Mouse (Mus musculus) heart, adult 18-20 months (tissue): ENCODE data around the gene Pld4. TPM values are rescaled to one million over a fixed set of nuclear protein-coding genes. Genes with fewer than 3 reads are reported as not detected.
A peak's percentile ranks its signal among the peaks of the same experiment; 100 is the strongest.

ENCODE experiments used
- DNase-seq, 2 experiments: peaks; one replicate each; pipeline ENCODE4 v3.0.0; 2021 to 2022; ENCODE audit warnings: mixed read lengths in 1 of 2
- total RNA-seq, 2 experiments: library from RNA; stranded (reverse); gene quantifications; 2 replicates each; pipeline ENCODE4 v1.2.3; 2021

Gene Pld4
- total RNA-seq, 2 experiments from 2014 or later, result 6.0 to 7.8 TPM

GRCm38 (mm10) chr12:112767036-112767890 is 6.8 kb downstream of the Pld4 start:
- no peak for DNase-seq

DNA sequence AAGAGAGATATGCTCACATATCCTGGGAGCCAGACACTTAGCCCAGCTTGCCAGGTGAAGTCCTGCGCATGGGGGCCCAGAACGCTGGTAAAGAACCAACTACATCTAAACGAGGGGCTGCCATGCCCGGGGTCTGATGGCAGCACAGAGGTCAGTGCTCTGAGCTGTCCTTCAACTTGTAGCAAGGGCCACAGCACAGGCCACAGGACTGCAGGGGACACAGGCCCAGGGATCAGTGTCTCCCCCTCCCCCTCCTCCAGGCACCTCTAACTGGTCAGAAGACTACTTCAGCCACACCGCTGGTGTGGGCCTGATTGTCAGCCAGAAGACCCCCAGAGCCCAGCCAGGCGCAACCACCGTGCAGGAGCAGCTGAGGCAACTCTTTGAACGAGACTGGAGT is 7.7 kb downstream of the Pld4 start:
- DNase-seq, result no peak

- DNase-seq, result no peak
Measured at GRCm38 (mm10) chr12:112769031-112769430, 8.6 kb downstream of the Pld4 start.

DNA sequence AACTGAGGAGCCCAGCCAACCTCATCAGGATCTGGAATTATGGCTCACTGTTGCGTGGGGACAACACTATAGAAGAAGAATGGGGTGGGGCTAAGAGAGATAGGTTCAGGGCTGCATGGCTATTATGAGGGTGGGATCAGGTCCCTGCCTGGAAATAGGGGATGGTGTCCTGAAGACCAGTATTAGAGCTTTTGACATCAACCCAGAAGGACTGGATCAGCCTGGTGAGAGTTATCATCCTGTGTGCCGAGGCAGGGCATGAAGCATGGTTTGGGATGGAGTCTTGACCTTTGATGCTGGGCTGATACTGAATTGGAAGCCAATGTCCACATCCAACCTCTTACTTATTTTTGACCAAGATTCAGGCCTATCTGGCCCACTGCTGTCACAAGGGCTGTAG is 9.3 kb downstream of the Pld4 start:
- DNase-seq, result no peak

GRCm38 (mm10) chr12:112770396-112770795 is 9.9 kb downstream of the Pld4 start:
- no peak for DNase-seq

GRCm38 (mm10) chr12:112772306-112772705 is 11.9 kb downstream of the Pld4 start:
- DNase-seq, result no peak

- DNase-seq, result no peak
Measured at GRCm38 (mm10) chr12:112773366-112773765, 12.9 kb downstream of the Pld4 start.

DNA sequence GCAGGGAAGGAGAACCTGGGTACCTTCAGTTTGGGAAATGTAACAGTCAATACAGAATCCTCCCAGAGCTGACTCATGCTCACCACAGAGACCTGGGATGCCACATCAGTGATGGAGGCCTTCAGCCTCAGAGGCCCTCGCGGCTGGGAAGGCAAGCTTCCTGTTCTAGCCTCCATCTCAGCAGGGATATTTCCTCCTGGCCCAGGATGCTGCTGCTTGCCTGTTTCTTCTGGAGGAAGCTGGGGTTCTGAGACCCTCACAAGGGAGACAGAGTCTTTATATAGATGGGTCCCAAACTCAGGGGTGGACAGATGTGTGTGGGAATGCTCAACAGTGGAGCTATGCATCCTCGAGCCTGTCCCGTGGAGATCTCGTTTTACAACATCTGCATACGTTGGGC is 13.6 kb downstream of the Pld4 start:
- DNase-seq, result no peak

GRCm38 (mm10) chr12:112774481-112774880 is 14.0 kb downstream of the Pld4 start:
- no peak for DNase-seq

DNA sequence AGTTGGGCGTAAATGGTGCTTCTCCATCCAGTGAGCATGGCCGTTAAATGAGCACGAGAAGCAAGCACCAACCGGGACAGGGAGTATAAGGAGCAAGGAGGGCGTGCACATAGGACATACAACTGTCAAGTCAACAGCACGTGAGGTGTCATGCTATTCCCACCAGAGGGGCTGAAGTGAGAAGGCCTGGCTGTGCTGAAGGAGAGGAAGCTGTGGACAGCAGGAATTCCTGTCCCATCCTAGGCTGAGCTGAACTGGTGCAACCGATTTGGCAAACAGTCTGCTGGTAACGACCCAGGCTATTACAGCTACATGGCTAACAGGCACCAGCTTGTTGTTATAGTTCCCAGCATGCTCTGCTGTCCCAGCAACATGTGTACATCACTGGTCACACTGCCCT is 30.6 kb downstream of the Pld4 start:
- DNase-seq, result no peak

DNA sequence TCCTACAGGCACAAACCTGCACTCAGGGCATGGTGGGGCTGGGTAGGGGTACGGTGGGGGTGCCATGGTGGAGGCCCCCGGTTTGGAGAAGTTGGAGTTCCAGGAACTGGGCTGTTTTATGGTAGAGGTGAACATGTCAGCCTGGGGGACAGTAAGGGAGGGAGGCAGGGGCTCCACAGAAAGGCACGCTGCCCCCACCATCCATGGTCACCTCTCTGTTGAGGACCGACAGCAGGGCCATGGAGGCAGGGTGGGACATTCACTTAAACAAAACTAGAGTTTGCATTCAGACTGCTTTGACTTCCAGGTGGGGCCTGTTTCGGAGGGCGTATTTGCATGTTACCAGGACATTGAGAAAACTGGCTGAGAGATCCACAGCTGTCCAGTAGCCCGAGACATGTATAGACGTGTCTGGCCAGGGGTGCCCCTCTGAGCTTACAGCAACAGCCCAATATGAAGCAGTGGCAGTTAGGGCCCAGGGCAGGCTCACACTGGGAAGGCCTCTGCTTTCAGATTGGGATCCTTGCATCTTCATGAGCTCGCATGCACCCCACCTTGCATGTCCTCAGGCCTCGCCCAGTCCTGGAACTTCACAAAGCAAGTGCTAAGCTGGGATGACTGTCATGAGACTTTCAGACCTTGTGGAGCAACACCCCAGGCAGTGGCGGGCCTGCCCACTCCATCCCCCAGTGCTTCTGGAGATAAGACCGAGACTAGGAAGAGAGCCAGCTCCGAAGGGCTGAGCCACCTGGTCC is 33.3 kb downstream of the Pld4 start:
- peak; percentile 89 to 91 for DNase-seq

- no peak for DNase-seq
Measured at GRCm38 (mm10) chr12:112794356-112794816, 33.9 kb downstream of the Pld4 start.

- DNase-seq, result peak in 1 of 2 experiments; percentile 29
Measured at GRCm38 (mm10) chr12:112794998-112795397, 34.5 kb downstream of the Pld4 start.

DNA sequence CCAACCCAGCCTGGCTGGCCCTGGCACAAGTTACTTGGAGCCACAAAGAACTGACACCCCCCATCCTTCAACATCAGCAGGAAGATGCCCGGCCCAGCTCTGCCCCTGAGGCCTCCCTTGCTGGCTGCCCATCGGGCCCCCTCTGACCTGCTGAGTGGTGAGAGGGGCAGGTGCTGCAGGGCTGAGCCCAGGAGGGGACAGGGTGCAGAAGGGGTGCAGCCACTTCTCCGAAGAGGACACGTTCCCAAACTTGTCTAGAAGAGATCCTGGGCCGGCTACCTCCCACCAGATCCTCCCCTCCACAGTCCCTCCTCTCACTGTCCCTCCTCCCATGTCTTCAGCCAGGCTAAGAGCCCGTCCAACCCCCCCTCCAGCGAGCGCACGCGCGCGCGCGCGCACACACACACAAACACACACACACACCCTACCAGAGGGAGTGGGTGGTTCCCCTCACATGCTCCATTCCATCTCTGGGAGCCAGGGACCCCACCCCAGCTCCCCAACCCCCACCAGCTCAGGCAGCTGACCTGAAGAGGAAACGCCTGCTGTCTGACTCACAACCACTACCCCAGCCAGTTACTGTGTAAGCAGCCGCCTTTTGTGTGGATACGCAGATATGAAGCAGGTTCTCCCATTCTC is 35.1 kb downstream of the Pld4 start:
- peak; percentile 70 to 79 for DNase-seq

GRCm38 (mm10) chr12:112796551-112797510 is 36.4 kb downstream of the Pld4 start:
- no peak for DNase-seq

GRCm38 (mm10) chr12:112797672-112798331 is 37.3 kb downstream of the Pld4 start:
- peak; percentile 51 to 54 for DNase-seq

GRCm38 (mm10) chr12:112798332-112798681 is 37.9 kb downstream of the Pld4 start:
- no peak for DNase-seq

GRCm38 (mm10) chr12:112798716-112799115 is 38.3 kb downstream of the Pld4 start:
- no peak for DNase-seq

DNA sequence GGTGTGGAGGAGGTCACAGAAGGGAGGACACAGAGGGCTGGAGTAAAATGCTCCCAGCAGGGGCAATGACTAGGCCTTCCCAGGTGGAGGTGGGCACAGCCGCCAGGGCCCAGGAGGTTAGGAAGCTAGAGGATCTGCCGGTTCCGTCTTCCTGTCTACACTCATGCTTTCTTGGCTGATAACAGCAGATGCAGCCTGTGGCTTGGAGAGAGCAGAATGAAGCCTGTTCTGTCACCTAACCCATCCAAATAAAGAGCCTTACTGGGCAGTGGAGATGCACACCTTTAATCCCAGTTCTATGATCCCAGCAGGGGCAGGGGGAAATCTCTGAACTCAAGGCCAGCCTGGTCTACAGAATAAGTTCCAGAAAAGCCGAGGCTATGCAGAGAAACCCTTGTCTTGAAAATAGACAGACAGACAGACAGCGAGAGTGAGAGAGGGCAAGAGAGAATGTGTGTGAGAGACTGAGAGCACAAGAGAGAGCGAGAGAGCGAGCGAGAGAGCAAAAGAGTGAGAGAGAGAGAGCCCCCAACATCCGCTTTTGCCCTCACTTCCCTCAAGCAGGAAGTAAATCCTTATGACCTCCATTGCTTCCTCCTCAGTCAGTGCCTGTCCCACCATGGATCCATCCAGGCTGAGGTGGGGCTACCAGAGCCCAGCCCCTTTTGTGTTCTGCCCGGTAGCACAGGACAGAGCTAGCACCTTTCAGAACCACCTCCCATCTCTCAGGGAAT is 38.9 kb downstream of the Pld4 start:
- DNase-seq, result no peak

GRCm38 (mm10) chr12:112800476-112800875 is 40.0 kb downstream of the Pld4 start:
- DNase-seq, result peak; percentile 63 to 85
